ENCODE assay signal across 16 mouse cellular contexts in genomic region chr6:58946246-58946645, GRCm38 (mm10). TPM values are rescaled to one million over a fixed set of nuclear protein-coding genes. Genes with fewer than 3 reads are reported as not detected.
"Had no signal": no experiment of that assay in that cellular context is flagged by ENCODE, and none has a peak within 500 bp of the region (broad histone marks: within the 10 kb centered on the region; RNA-seq: fewer than 3 reads in every experiment).

No protein-coding gene starts in this region.

- H3K4me2 ChIP-seq: neural tube, embryonic 15.5 days; stomach, embryonic 15.5 days had no signal

- H3K9me3 ChIP-seq: neural tube, embryonic 15.5 days; stomach, embryonic 15.5 days had no signal

- H3K27ac ChIP-seq: neural tube, embryonic 15.5 days; stomach, embryonic 15.5 days; stomach, postnatal 0 days had no signal

- H3K9ac ChIP-seq: neural tube, embryonic 15.5 days; stomach, embryonic 15.5 days had no signal

- H3K27me3 ChIP-seq: neural tube, embryonic 15.5 days; stomach, embryonic 15.5 days had no signal

- DNase-seq: retina, postnatal 1 day; right cerebral cortex, adult 18-20 months; right cerebral cortex, postnatal 14 days; right cerebral cortex, postnatal 25 days; right cerebral cortex, postnatal 4 days; spleen, adult 18-20 months; thymus, adult 18-20 months; thymus, adult 2 months; thymus, postnatal 14 days; thymus, postnatal 25 days; thymus, postnatal 36 days; thymus, postnatal 4 days had no signal

- H3K36me3 ChIP-seq: stomach, embryonic 15.5 days had no signal

- H3K4me3 ChIP-seq: neural tube, embryonic 15.5 days; stomach, embryonic 15.5 days had no signal

- H3K4me1 ChIP-seq: neural tube, embryonic 15.5 days; stomach, embryonic 15.5 days had no signal

RNA-seq across cellular contexts. Expression of gene Nap1l5, which starts 39.4 kb away (rescaled TPM):
- total RNA-seq: neutrophil, adult 5-6 weeks had no signal
